Comparison of ENCODE assay signal across 7 mouse cellular contexts in genomic region chr9:7872044-7872774, GRCm38 (mm10). TPM values are rescaled to one million over a fixed set of nuclear protein-coding genes. Genes with fewer than 3 reads are reported as not detected.
DNase-seq lines count a peak whose midpoint lies in the region; ATAC-seq lines count a peak whose summit lies in the region.

No protein-coding gene starts in this region.

- peak; percentile 1 for ATAC-seq in inflammation-experienced regulatory T-cells, adult 6 months
- peak; percentile 32 for ATAC-seq in midbrain, embryonic 12.5 days (ENCODE audit: low FRiP score, low read depth)

- DNase-seq in spleen, postnatal 4 days (ENCODE audit: low spot score in 2 of 2) = peak; percentile 14 to 58
- DNase-seq in spleen, postnatal 10 days (ENCODE audit: low spot score in 2 of 2) = no peak
- peak; percentile 17 for DNase-seq in embryo, embryonic 11.5 days (ENCODE audit: low read depth, low spot score)
- DNase-seq in frontal cortex, postnatal 14 days (ENCODE audit: low spot score in 2 of 2) = no peak
- no peak for DNase-seq in cerebellum, postnatal 10 days

- WGBS in midbrain, embryonic 12.5 days = 16% methylated on average over 23 of the region's 23 CpGs

- no peaks in the 10 kb centered on the region for H3K9me3 ChIP-seq in midbrain, embryonic 12.5 days

- peak overlapping the region; percentile 92 for H3K4me2 ChIP-seq in midbrain, embryonic 12.5 days (replicated peaks)

- no peaks in the 10 kb centered on the region for H3K36me3 ChIP-seq in midbrain, embryonic 12.5 days

- peaks cover 9% of the 10 kb centered on the region for H3K4me1 ChIP-seq in midbrain, embryonic 12.5 days

- H3K27me3 ChIP-seq in midbrain, embryonic 12.5 days = peaks cover 18% of the 10 kb centered on the region; the same call in 1 of the 2 replicates

- H3K9ac ChIP-seq in midbrain, embryonic 12.5 days (replicated peaks) = peak overlapping the region; percentile 57

- H3K4me3 ChIP-seq in midbrain, embryonic 12.5 days = peak overlapping the region; percentile 48

- H3K27ac ChIP-seq in midbrain, embryonic 12.5 days (replicated peaks) = no peak overlapping the region

RNA-seq across cellular contexts. Expression of gene Birc3, which starts 0.8 kb away (rescaled TPM):
- polyA plus RNA-seq in inflammation-experienced regulatory T-cells, adult 6 months (2017; shearing (Covaris generic)) = 100 to 1,000 TPM in 2 of 3 experiments, 10 to 100 TPM in 1; 87.6 to 134 (median 121) TPM
- 3.1 and 3.5 TPM in 2 replicates for polyA plus RNA-seq in midbrain, embryonic 12.5 days (2016; fragmentation: Nextera tagmentation; extraction: Ambion mirVana)

RNA-seq across cellular contexts. Expression of gene Birc2, which starts 35.3 kb away (rescaled TPM):
- 100 to 1,000 TPM; 110 to 127 (median 119) TPM for polyA plus RNA-seq in inflammation-experienced regulatory T-cells, adult 6 months (2017; shearing (Covaris generic))
- polyA plus RNA-seq in midbrain, embryonic 12.5 days (2016; fragmentation: Nextera tagmentation; extraction: Ambion mirVana) = 42.8 and 46.6 TPM in 2 replicates

Comparison
In these comparisons a context has a peak if more than half of its experiments do, and no peak if none do; other contexts are left out.
1. DNase-seq: peak in spleen, postnatal 4 days (2 of 2) and embryo, embryonic 11.5 days (single experiment); none in spleen, postnatal 10 days (0 of 2), frontal cortex, postnatal 14 days (0 of 2) and cerebellum, postnatal 10 days (0 of 2).
2. RNA of gene Birc3, which starts 0.8 kb away (polyA plus RNA-seq): 87.6 to 134 TPM in inflammation-experienced regulatory T-cells, adult 6 months; 3.1 to 3.5 TPM in midbrain, embryonic 12.5 days; every median in the first group is over 10 times any median in the second.